Comparison of ENCODE assay signal across 33 mouse cellular contexts in genomic region chr7:122163766-122164165, GRCm38 (mm10). TPM values are rescaled to one million over a fixed set of nuclear protein-coding genes. Genes with fewer than 3 reads are reported as not detected.
"Had no signal": no experiment of that assay in that cellular context is flagged by ENCODE, and none has a peak within 500 bp of the region (broad histone marks: within the 10 kb centered on the region; RNA-seq: fewer than 3 reads in every experiment).

No protein-coding gene starts in this region.

- H3K4me3 ChIP-seq: heart, embryonic 10.5 days; heart, embryonic 12.5 days; heart, embryonic 13.5 days; heart, embryonic 15.5 days; hindbrain, embryonic 10.5 days; hindbrain, embryonic 12.5 days; hindbrain, embryonic 13.5 days; hindbrain, embryonic 15.5 days; intestine, embryonic 15.5 days; kidney, embryonic 15.5 days; layer of hippocampus, adult 2 months had no signal

- H3K27me3 ChIP-seq: heart, embryonic 12.5 days; heart, embryonic 13.5 days; heart, embryonic 15.5 days; hindbrain, embryonic 12.5 days; hindbrain, embryonic 13.5 days; hindbrain, embryonic 15.5 days; intestine, embryonic 15.5 days; kidney, embryonic 15.5 days had no signal

- H3K4me2 ChIP-seq: heart, embryonic 11.5 days; heart, embryonic 12.5 days; heart, embryonic 13.5 days; heart, embryonic 15.5 days; hindbrain, embryonic 12.5 days; hindbrain, embryonic 13.5 days; hindbrain, embryonic 14.5 days; hindbrain, embryonic 15.5 days; intestine, embryonic 15.5 days; kidney, embryonic 15.5 days had no signal

- DNase-seq: heart, postnatal 10 days; heart, postnatal 14 days; heart, postnatal 36 days; heart, postnatal 4 days; kidney, adult 11 months; kidney, adult 18-20 months; kidney, adult 2 months; kidney, adult 8-10 months; kidney, adult 9 months; kidney, postnatal 10 days; kidney, postnatal 14 days; kidney, postnatal 25 days; kidney, postnatal 36 days; kidney, postnatal 4 days; layer of hippocampus, adult 9-11 months; layer of hippocampus, postnatal 36 days had no signal

RNA-seq across cellular contexts. Expression of gene Ern2, which starts 22.2 kb away (rescaled TPM):
- polyA plus RNA-seq: heart, embryonic 10.5 days; heart, embryonic 11.5 days; heart, embryonic 12.5 days; heart, embryonic 13.5 days; heart, embryonic 14.5 days; heart, postnatal 0 days; inflammation-experienced regulatory T-cells, adult 6 months; kidney, embryonic 14.5 days; kidney, embryonic 15.5 days had no signal

RNA-seq across cellular contexts. Expression of gene Chp2, which starts 55.5 kb away (rescaled TPM):
- polyA plus RNA-seq: heart, embryonic 11.5 days; inflammation-experienced regulatory T-cells, adult 6 months had no signal
